Mouse (Mus musculus): ENCODE data around the gene Bdh1. TPM values are rescaled to one million over a fixed set of nuclear protein-coding genes. Genes with fewer than 3 reads are reported as not detected.
A peak's percentile ranks its signal among the peaks of the same experiment; 100 is the strongest.

Bdh1 gene
- polyA plus RNA-seq, 1 experiment from 2014 or later: 15.6 TPM

DNA sequence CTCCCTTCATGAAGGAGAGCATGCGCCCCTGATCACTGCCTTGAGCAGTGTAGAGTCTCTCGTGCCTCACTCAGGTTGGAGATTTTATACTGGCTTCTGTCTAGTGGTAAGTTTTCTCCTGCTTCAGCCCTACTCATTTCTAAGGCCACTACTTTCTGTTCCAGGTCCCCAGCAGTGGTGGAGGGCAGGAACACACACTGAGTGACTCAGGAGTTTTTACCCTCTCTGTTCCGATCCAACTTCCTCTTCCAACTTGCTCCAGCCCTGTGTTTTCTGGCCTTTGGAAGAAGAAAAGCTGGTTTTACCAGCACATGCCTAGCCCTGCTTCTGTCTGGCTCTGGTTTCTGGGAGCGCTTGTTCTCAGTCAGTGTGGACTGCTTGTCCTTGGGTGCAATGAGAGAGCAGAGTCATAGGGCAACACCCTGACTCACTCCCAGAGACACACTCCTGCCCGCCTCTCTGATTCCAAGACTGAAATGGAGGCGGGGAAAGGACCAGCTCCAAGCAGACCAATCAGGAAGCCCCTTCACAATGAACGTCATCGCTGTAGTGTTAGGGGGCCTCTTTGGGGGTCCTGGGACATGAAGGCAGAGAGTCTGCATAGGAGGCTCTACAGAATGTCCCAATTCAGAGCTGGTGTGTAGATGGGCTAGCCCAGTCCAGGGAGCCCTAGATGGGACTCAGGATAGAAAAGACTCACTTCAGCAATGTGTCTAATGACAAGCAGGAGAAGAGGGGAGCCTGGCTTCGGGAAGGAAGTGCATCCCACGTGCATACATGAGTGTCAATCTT, 84.8 kb downstream of the Bdh1 start:
- Histone ChIP-seq H3K9ac (no peak overlapping the region), H3K36me3 (no peaks in the 10 kb centered on the region), H3K4me1 (replicated peaks) (peaks cover 41% of the 10 kb centered on the region), H3K4me3 (no peak overlapping the region), H3K27ac (ENCODE audit: poor library complexity, severe bottlenecking) (no peak overlapping the region), H3K4me2 (peak overlapping the region; percentile 63), H3K9me3 (replicated peaks) (no peaks in the 10 kb centered on the region), H3K27me3 (replicated peaks) (no peaks in the 10 kb centered on the region)
- WGBS: 42% methylated on average over 10 of the region's 10 CpGs
- ATAC-seq (ENCODE audit: insufficient number of reproducible peaks, low FRiP score): peak; percentile 63; the same call in 1 of the 2 replicates

GRCm38 (mm10) chr16:31507457-31507755, 85.3 kb downstream of the Bdh1 start:
- H3K4me1 ChIP-seq (replicated peaks): peaks cover 41% of the 10 kb centered on the region
- peak; percentile 77 for ATAC-seq (ENCODE audit: insufficient number of reproducible peaks, low FRiP score)

DNA sequence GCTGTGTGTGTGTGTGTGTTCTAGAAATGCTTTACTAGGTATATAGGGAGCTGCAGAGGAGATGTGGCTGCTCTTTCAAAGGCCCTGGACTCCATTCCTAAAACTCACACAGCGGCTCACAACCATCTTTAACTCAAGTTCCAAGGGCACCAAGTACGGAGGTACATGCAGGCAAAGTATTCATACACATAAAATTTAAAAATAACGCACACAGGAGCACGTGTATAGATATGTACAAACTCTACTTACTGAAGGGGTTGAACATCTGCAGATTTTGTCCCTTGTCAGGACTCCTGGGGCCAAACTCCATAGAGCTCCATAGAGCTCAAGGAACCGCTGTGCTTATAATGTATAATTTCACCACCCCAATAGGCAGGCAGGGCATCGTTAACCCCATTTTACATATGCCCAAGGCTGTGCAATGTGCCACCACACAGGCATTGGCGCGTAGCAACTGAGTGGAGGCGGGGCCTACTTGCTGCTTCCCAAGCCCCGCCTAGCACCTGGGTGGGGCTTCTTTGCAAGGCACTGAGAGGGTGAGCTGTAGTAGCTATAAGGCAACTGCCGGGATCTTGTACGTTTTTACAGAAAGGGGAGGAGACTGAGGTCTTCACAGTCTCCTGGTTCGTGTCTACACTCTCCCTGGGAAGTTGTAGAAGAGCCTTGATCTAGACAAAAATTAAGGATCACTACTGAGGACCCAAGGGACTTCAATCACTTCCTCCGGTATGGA, 85.9 kb downstream of the Bdh1 start:
- H3K27me3 ChIP-seq (replicated peaks): no peaks in the 10 kb centered on the region
- no peaks in the 10 kb centered on the region for H3K9me3 ChIP-seq (replicated peaks)
- peak; percentile 33 for ATAC-seq (ENCODE audit: insufficient number of reproducible peaks, low FRiP score)
- peaks cover 41% of the 10 kb centered on the region for H3K4me1 ChIP-seq (replicated peaks)
- 31% methylated on average over 14 of the region's 14 CpGs for WGBS
- no peak overlapping the region for H3K9ac ChIP-seq
- H3K36me3 ChIP-seq: no peaks in the 10 kb centered on the region
- no peak overlapping the region for H3K4me3 ChIP-seq
- H3K27ac ChIP-seq (ENCODE audit: poor library complexity, severe bottlenecking): no peak overlapping the region; the same call in 1 of the 2 replicates
- H3K4me2 ChIP-seq: peak overlapping the region; percentile 63

More at GRCm38 (mm10) chr16:31507457-31507755, 85.3 kb downstream of the Bdh1 start:
- H3K27me3 ChIP-seq (replicated peaks): no peaks in the 10 kb centered on the region
- H3K9me3 ChIP-seq (replicated peaks): no peaks in the 10 kb centered on the region
- 29% methylated on average over 6 of the region's 6 CpGs for WGBS
- H3K36me3 ChIP-seq: no peaks in the 10 kb centered on the region
- no peak overlapping the region for H3K4me3 ChIP-seq
- no peak overlapping the region for H3K9ac ChIP-seq
- H3K27ac ChIP-seq (ENCODE audit: poor library complexity, severe bottlenecking): no peak overlapping the region
- H3K4me2 ChIP-seq: peak overlapping the region; percentile 63

Other genes starting within 250 kb of the Bdh1 start
- 17.0 and 18.0 TPM in 2 replicates for gene Acap2, start 221.0 kb upstream of the Bdh1 start, polyA plus RNA-seq (2016; fragmentation: Nextera tagmentation; extraction: Ambion mirVana)
- gene Ppp1r2, start 147.0 kb upstream of the Bdh1 start, polyA plus RNA-seq (2016; fragmentation: Nextera tagmentation; extraction: Ambion mirVana): 97.2 and 103 TPM in 2 replicates
- gene Apod, start 107.5 kb upstream of the Bdh1 start, polyA plus RNA-seq (2016; fragmentation: Nextera tagmentation; extraction: Ambion mirVana): 0.27 TPM in 1 of 2 replicates, not detected in the other
- gene Dlg1, start 241.2 kb downstream of the Bdh1 start, polyA plus RNA-seq (2016; fragmentation: Nextera tagmentation; extraction: Ambion mirVana): 21.9 and 24.4 TPM in 2 replicates